Comparison of ENCODE assay signal across 8 mouse cellular contexts in the genomic region with DNA sequence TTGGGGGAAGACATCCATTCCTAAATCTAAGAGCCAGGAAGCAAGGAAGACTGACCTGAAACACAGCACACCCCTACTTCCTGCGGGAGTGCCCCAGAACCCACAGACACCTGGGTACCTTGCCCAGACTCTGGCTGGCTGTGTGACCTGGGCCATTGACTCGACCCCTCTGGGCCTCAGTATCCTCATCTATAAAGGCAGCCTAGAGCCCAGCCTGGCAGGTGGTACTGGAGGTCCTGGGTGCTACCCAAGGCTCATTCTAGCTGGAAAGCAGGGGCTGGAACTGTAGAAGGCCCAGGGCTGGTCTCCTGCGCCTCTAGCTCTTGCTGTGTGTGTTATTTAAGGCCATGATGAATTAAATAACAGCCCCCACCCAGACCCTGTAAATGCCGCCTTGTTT. TPM values are rescaled to one million over a fixed set of nuclear protein-coding genes. Genes with fewer than 3 reads are reported as not detected.
DNase-seq lines count a peak whose midpoint lies in the region; ATAC-seq and TF ChIP-seq lines count a peak whose summit lies in the region.

No protein-coding gene starts in this region.

- TF ChIP-seq POLR2A in lung, adult 2 months (IDR thresholded peaks at IDR 0.05; ENCODE audit: borderline replicate concordance, extremely low read depth, low read depth, low read length), result no peak

- H3K9me3 ChIP-seq in lung, embryonic 14.5 days (ENCODE audit: low read depth, low read length), result no peaks in the 10 kb centered on the region
- no peaks in the 10 kb centered on the region for H3K9me3 ChIP-seq in limb, embryonic 10.5 days (replicated peaks)
- H3K9me3 ChIP-seq in stomach, embryonic 15.5 days, result no peaks in the 10 kb centered on the region

- TF ChIP-seq CTCF in lung, embryonic 14.5 days (IDR thresholded peaks at IDR 0.05; ENCODE audit: low read depth), result no peak
- TF ChIP-seq CTCF in lung, adult 2 months (IDR thresholded peaks at IDR 0.05; ENCODE audit: insufficient read depth, low read length), result no peak

- peak overlapping the region; percentile 70 for H3K4me3 ChIP-seq in lung, embryonic 14.5 days (ENCODE audit: low read depth, low read length)
- H3K4me3 ChIP-seq in lung, adult 2 months (replicated peaks; ENCODE audit: extremely low read depth, low read depth, low read length), result no peak overlapping the region
- peak overlapping the region; percentile 86 for H3K4me3 ChIP-seq in limb, embryonic 10.5 days
- H3K4me3 ChIP-seq in stomach, embryonic 15.5 days (replicated peaks), result no peak overlapping the region; the same call in 1 of the 2 replicates

- H3K9ac ChIP-seq in lung, embryonic 14.5 days, result 0 out of 2 replicates have a peak overlapping the region, but pooled peaks have one; percentile 65
- no peak overlapping the region for H3K9ac ChIP-seq in stomach, embryonic 15.5 days

- no peak for ATAC-seq in cerebellum, adult (ENCODE audit: insufficient number of reproducible peaks, low FRiP score, low TSS enrichment)
- no peak for ATAC-seq in lung, embryonic 14.5 days (ENCODE audit: insufficient read depth)
- no peak for ATAC-seq in stomach, embryonic 15.5 days (ENCODE audit: insufficient read depth, low FRiP score, low read depth)

- H3K4me1 ChIP-seq in lung, embryonic 14.5 days (ENCODE audit: insufficient read depth), result peaks cover 23% of the 10 kb centered on the region
- H3K4me1 ChIP-seq in lung, adult 2 months (ENCODE audit: control insufficient read depth, insufficient read depth, low read length), result peaks cover 8% of the 10 kb centered on the region
- peaks cover 41% of the 10 kb centered on the region for H3K4me1 ChIP-seq in limb, embryonic 10.5 days
- H3K4me1 ChIP-seq in stomach, embryonic 15.5 days, result peaks cover 32% of the 10 kb centered on the region

- DNase-seq in cerebellum, adult 9-10 months, result peak; percentile 57
- DNase-seq in lung, embryonic 14.5 days, result no peak
- no peak for DNase-seq in lung, adult 2 months
- DNase-seq in limb, embryonic 10.5 days (ENCODE audit: low spot score), result no peak
- DNase-seq in frontal cortex, postnatal 14 days (ENCODE audit: low spot score in 2 of 2), result no peak
- no peak for DNase-seq in gastrocnemius, adult 8-10 months (ENCODE audit: low spot score in 2 of 2)

- whole genome bisulfite sequencing in lung, embryonic 14.5 days, result 78% methylated on average over 4 of the region's 4 CpGs
- 89% methylated on average over 4 of the region's 4 CpGs for WGBS in lung, adult 2 months
- WGBS in limb, embryonic 10.5 days, result 83% methylated on average over 4 of the region's 4 CpGs
- whole genome bisulfite sequencing in stomach, embryonic 15.5 days, result 76% methylated on average over 4 of the region's 4 CpGs

- H3K27ac ChIP-seq in lung, embryonic 14.5 days (ENCODE audit: low read depth), result no peak overlapping the region
- H3K27ac ChIP-seq in limb, embryonic 10.5 days, result peak overlapping the region; percentile 94; the same call in 1 of the 2 replicates
- no peak overlapping the region; the same call in 1 of the 2 replicates for H3K27ac ChIP-seq in stomach, embryonic 15.5 days

- H3K4me2 ChIP-seq in lung, embryonic 14.5 days, result peak overlapping the region; percentile 97
- peak overlapping the region; percentile 95 for H3K4me2 ChIP-seq in stomach, embryonic 15.5 days

- H3K36me3 ChIP-seq in lung, embryonic 14.5 days (ENCODE audit: insufficient read depth), result 0 out of 2 replicates have a peak, but pooled peaks cover 10% of the 10 kb centered on the region
- H3K36me3 ChIP-seq in limb, embryonic 10.5 days, result peaks cover 14% of the 10 kb centered on the region
- no peaks in the 10 kb centered on the region for H3K36me3 ChIP-seq in stomach, embryonic 15.5 days

- H3K27me3 ChIP-seq in lung, embryonic 14.5 days (ENCODE audit: insufficient read depth, low read length), result no peaks in the 10 kb centered on the region
- 0 out of 2 replicates have a peak, but pooled peaks cover 4% of the 10 kb centered on the region for H3K27me3 ChIP-seq in limb, embryonic 10.5 days (ENCODE audit: low read depth, poor library complexity, severe bottlenecking)
- no peaks in the 10 kb centered on the region for H3K27me3 ChIP-seq in stomach, embryonic 15.5 days (replicated peaks)

RNA-seq across cellular contexts. Expression of a gene that starts 1.4 kb away (rescaled TPM):
- 23.0 and 25.0 TPM in 2 replicates for polyA plus RNA-seq in lung, embryonic 14.5 days (2014; fragmentation: Nextera tagmentation; extraction: Ambion mirVana)
- 40.8 and 50.9 TPM in 2 replicates for polyA plus RNA-seq in lung, adult 2 months (2012; rRNA removed)
- polyA plus RNA-seq in limb, embryonic 10.5 days (2016; fragmentation: Nextera tagmentation; extraction: Ambion mirVana), result 13.8 and 15.2 TPM in 2 replicates
- polyA plus RNA-seq in stomach, embryonic 15.5 days (2015; fragmentation: Nextera tagmentation; extraction: Ambion mirVana), result 12.6 and 13.0 TPM in 2 replicates
- total RNA-seq in gastrocnemius, adult 8-10 months (2022), result 10 to 100 TPM; 14.2 to 19.2 (median 15.7) TPM

Comparison
In these comparisons a context has a peak if more than half of its experiments do, and no peak if none do; other contexts are left out.
1. H3K4me3 ChIP-seq: peak in lung, embryonic 14.5 days (single experiment) and limb, embryonic 10.5 days (single experiment); none in lung, adult 2 months (single experiment) and stomach, embryonic 15.5 days (single experiment).